Mouse (Mus musculus): ENCODE results near the gene Dock6. TPM values are rescaled to one million over a fixed set of nuclear protein-coding genes. Genes with fewer than 3 reads are reported as not detected.
"Not testable (repeated sequence)": the region's sequence is repeated elsewhere in the genome, so short reads cannot be mapped to it uniquely, and the experiment has no call there.

Gene Dock6
- polyA plus RNA-seq, 1 experiment from 2014 or later = 11.8 TPM

GRCm38 (mm10) chr9:21794925-21795324 lies 57.5 kb downstream of the Dock6 start:
- H3K9ac ChIP-seq (replicated peaks; ENCODE audit: low read depth, low read length) = no peak overlapping the region
- H3K9me3 ChIP-seq (ENCODE audit: control insufficient read depth, low read length) = no peaks in the 10 kb centered on the region
- no peak overlapping the region for H3K27ac ChIP-seq (ENCODE audit: low read length)
- WGBS = 93% methylated on average over 25 of the region's 25 CpGs
- ATAC-seq = no peak
- H3K36me3 ChIP-seq (ENCODE audit: control insufficient read depth, insufficient read depth) = no peaks in the 10 kb centered on the region
- H3K4me1 ChIP-seq (replicated peaks; ENCODE audit: control insufficient read depth, insufficient read depth, low read length) = peaks cover 21% of the 10 kb centered on the region
- no peak overlapping the region for H3K4me2 ChIP-seq (ENCODE audit: low read length)
- no peaks in the 10 kb centered on the region for H3K27me3 ChIP-seq (replicated peaks; ENCODE audit: control insufficient read depth, insufficient read depth, low read length)
- no peak overlapping the region for H3K4me3 ChIP-seq (replicated peaks; ENCODE audit: low read length)

GRCm38 (mm10) chr9:21794344-21794834 lies 58.0 kb downstream of the Dock6 start:
- Histone ChIP-seq H3K27me3 (replicated peaks; ENCODE audit: control insufficient read depth, insufficient read depth, low read length) (no peaks in the 10 kb centered on the region), H3K36me3 (ENCODE audit: control insufficient read depth, insufficient read depth) (no peaks in the 10 kb centered on the region), H3K27ac (ENCODE audit: low read length) (no peak overlapping the region), H3K4me1 (replicated peaks; ENCODE audit: control insufficient read depth, insufficient read depth, low read length) (peaks cover 21% of the 10 kb centered on the region), H3K9ac (replicated peaks; ENCODE audit: low read depth, low read length) (no peak overlapping the region), H3K9me3 (ENCODE audit: control insufficient read depth, low read length) (no peaks in the 10 kb centered on the region), H3K4me3 (replicated peaks; ENCODE audit: low read length) (no peak overlapping the region), H3K4me2 (ENCODE audit: low read length) (no peak overlapping the region)
- ATAC-seq = no peak
- WGBS = 96% methylated on average over 18 of the region's 18 CpGs

- H3K4me3 ChIP-seq (replicated peaks; ENCODE audit: low read length); ATAC-seq; H3K9ac ChIP-seq (replicated peaks; ENCODE audit: low read depth, low read length); H3K27me3 ChIP-seq (replicated peaks; ENCODE audit: control insufficient read depth, insufficient read depth, low read length); H3K36me3 ChIP-seq (ENCODE audit: control insufficient read depth, insufficient read depth); H3K4me2 ChIP-seq (ENCODE audit: low read length); H3K27ac ChIP-seq (ENCODE audit: low read length); H3K9me3 ChIP-seq (ENCODE audit: control insufficient read depth, low read length): not testable (repeated sequence)
- peaks cover 17% of the 10 kb centered on the region for H3K4me1 ChIP-seq (replicated peaks; ENCODE audit: control insufficient read depth, insufficient read depth, low read length)
- 97% methylated on average over 6 of the region's 6 CpGs for WGBS
Measured at GRCm38 (mm10) chr9:21793507-21793906, 58.9 kb downstream of the Dock6 start.

GRCm38 (mm10) chr9:21792644-21793043 lies 59.8 kb downstream of the Dock6 start:
- Histone ChIP-seq H3K4me3 (replicated peaks; ENCODE audit: low read length) (no peak overlapping the region), H3K9me3 (ENCODE audit: control insufficient read depth, low read length) (no peaks in the 10 kb centered on the region), H3K36me3 (ENCODE audit: control insufficient read depth, insufficient read depth) (no peaks in the 10 kb centered on the region), H3K4me1 (replicated peaks; ENCODE audit: control insufficient read depth, insufficient read depth, low read length) (peaks cover 8% of the 10 kb centered on the region), H3K27me3 (replicated peaks; ENCODE audit: control insufficient read depth, insufficient read depth, low read length) (no peaks in the 10 kb centered on the region), H3K9ac (replicated peaks; ENCODE audit: low read depth, low read length) (no peak overlapping the region), H3K27ac (ENCODE audit: low read length) (no peak overlapping the region), H3K4me2 (ENCODE audit: low read length) (no peak overlapping the region)
- WGBS = 25% methylated on average over 8 of the region's 8 CpGs
- peak; percentile 88 for ATAC-seq

- WGBS = 84% methylated on average over 8 of the region's 8 CpGs
- ATAC-seq = no peak
- H3K36me3 ChIP-seq (ENCODE audit: control insufficient read depth, insufficient read depth) = no peaks in the 10 kb centered on the region
- H3K4me1 ChIP-seq (replicated peaks; ENCODE audit: control insufficient read depth, insufficient read depth, low read length) = peaks cover 7% of the 10 kb centered on the region
- no peak overlapping the region for H3K27ac ChIP-seq (ENCODE audit: low read length)
- H3K9me3 ChIP-seq (ENCODE audit: control insufficient read depth, low read length) = no peaks in the 10 kb centered on the region
- no peak overlapping the region for H3K9ac ChIP-seq (replicated peaks; ENCODE audit: low read depth, low read length)
- H3K4me2 ChIP-seq (ENCODE audit: low read length) = no peak overlapping the region
- no peaks in the 10 kb centered on the region for H3K27me3 ChIP-seq (replicated peaks; ENCODE audit: control insufficient read depth, insufficient read depth, low read length)
- H3K4me3 ChIP-seq (replicated peaks; ENCODE audit: low read length) = no peak overlapping the region
Measured at GRCm38 (mm10) chr9:21791861-21792260, 60.6 kb downstream of the Dock6 start.

- H3K27me3 ChIP-seq (replicated peaks; ENCODE audit: control insufficient read depth, insufficient read depth, low read length) = no peaks in the 10 kb centered on the region
- no peaks in the 10 kb centered on the region for H3K9me3 ChIP-seq (ENCODE audit: control insufficient read depth, low read length)
- H3K4me1 ChIP-seq (replicated peaks; ENCODE audit: control insufficient read depth, insufficient read depth, low read length) = peaks cover 7% of the 10 kb centered on the region
- H3K4me2 ChIP-seq (ENCODE audit: low read length) = no peak overlapping the region
- no peak overlapping the region for H3K4me3 ChIP-seq (replicated peaks; ENCODE audit: low read length)
- ATAC-seq = no peak
- H3K9ac ChIP-seq (replicated peaks; ENCODE audit: low read depth, low read length) = no peak overlapping the region
- WGBS = 78% methylated on average over 9 of the region's 9 CpGs
- H3K36me3 ChIP-seq (ENCODE audit: control insufficient read depth, insufficient read depth) = no peaks in the 10 kb centered on the region
- no peak overlapping the region for H3K27ac ChIP-seq (ENCODE audit: low read length)
Measured at GRCm38 (mm10) chr9:21788234-21788633, 64.2 kb downstream of the Dock6 start.

- H3K27me3 ChIP-seq (replicated peaks; ENCODE audit: control insufficient read depth, insufficient read depth, low read length) = no peaks in the 10 kb centered on the region
Measured at GRCm38 (mm10) chr9:21787654-21788053, 64.8 kb downstream of the Dock6 start.

GRCm38 (mm10) chr9:21786906-21787305 lies 65.5 kb downstream of the Dock6 start:
- peak; percentile 59; the same call in 1 of the 2 replicates for ATAC-seq
- no peak overlapping the region for H3K4me2 ChIP-seq (ENCODE audit: low read length)
- no peak overlapping the region for H3K27ac ChIP-seq (ENCODE audit: low read length)
- WGBS = 2% methylated on average over 6 of the region's 6 CpGs
- no peaks in the 10 kb centered on the region for H3K27me3 ChIP-seq (replicated peaks; ENCODE audit: control insufficient read depth, insufficient read depth, low read length)
- H3K4me1 ChIP-seq (replicated peaks; ENCODE audit: control insufficient read depth, insufficient read depth, low read length) = no peaks in the 10 kb centered on the region
- no peaks in the 10 kb centered on the region for H3K9me3 ChIP-seq (ENCODE audit: control insufficient read depth, low read length)
- no peak overlapping the region for H3K9ac ChIP-seq (replicated peaks; ENCODE audit: low read depth, low read length)
- H3K4me3 ChIP-seq (replicated peaks; ENCODE audit: low read length) = no peak overlapping the region
- H3K36me3 ChIP-seq (ENCODE audit: control insufficient read depth, insufficient read depth) = no peaks in the 10 kb centered on the region

More at GRCm38 (mm10) chr9:21787654-21788053, 64.8 kb downstream of the Dock6 start:
- 82% methylated on average over 5 of the region's 5 CpGs for WGBS
- Histone ChIP-seq H3K9me3 (ENCODE audit: control insufficient read depth, low read length) (no peaks in the 10 kb centered on the region), H3K36me3 (ENCODE audit: control insufficient read depth, insufficient read depth) (no peaks in the 10 kb centered on the region), H3K27ac (ENCODE audit: low read length) (no peak overlapping the region), H3K4me3 (replicated peaks; ENCODE audit: low read length) (no peak overlapping the region), H3K9ac (replicated peaks; ENCODE audit: low read depth, low read length) (no peak overlapping the region), H3K4me1 (replicated peaks; ENCODE audit: control insufficient read depth, insufficient read depth, low read length) (peaks cover 3% of the 10 kb centered on the region), H3K4me2 (ENCODE audit: low read length) (no peak overlapping the region)
- no peak for ATAC-seq

- WGBS = 79% methylated on average over 1 of the region's 2 CpGs
- not testable (repeated sequence) for H3K9me3 ChIP-seq (ENCODE audit: control insufficient read depth, low read length)
Measured at GRCm38 (mm10) chr9:21786309-21786708, 66.1 kb downstream of the Dock6 start.

More at GRCm38 (mm10) chr9:21786309-21786708, 66.1 kb downstream of the Dock6 start:
- H3K27ac ChIP-seq (ENCODE audit: low read length); H3K9ac ChIP-seq (replicated peaks; ENCODE audit: low read depth, low read length); H3K4me2 ChIP-seq (ENCODE audit: low read length); H3K36me3 ChIP-seq (ENCODE audit: control insufficient read depth, insufficient read depth); ATAC-seq; H3K4me3 ChIP-seq (replicated peaks; ENCODE audit: low read length); H3K27me3 ChIP-seq (replicated peaks; ENCODE audit: control insufficient read depth, insufficient read depth, low read length); H3K4me1 ChIP-seq (replicated peaks; ENCODE audit: control insufficient read depth, insufficient read depth, low read length): not testable (repeated sequence)

Data from forebrain, embryonic 16.5 days (tissue).